Mouse (Mus musculus): ENCODE data around the gene Parn. TPM values are rescaled to one million over a fixed set of nuclear protein-coding genes. Genes with fewer than 3 reads are reported as not detected.

Gene Parn
- not detected in 2 replicates for polyA plus RNA-seq (2012; ENCODE audit: insufficient read depth, insufficient read length, low replicate concordance, missing spikeins)

GRCm38 (mm10) chr16:13667878-13668343, at the start of gene Parn:
TSS of gene Parn (minus strand) at chr16:13668170.
- peak within 1 kb of the TSS; percentile 84 for H3K4me3 ChIP-seq (ENCODE audit: insufficient read depth, low read depth, low read length)
- peak; percentile 68 for TF ChIP-seq POLR2A (IDR thresholded peaks at IDR 0.05; ENCODE audit: insufficient read depth, low read depth, low read length)
- TF ChIP-seq CTCF (IDR thresholded peaks at IDR 0.05; ENCODE audit: insufficient read depth, low read depth, low read length), result no peak
- H3K4me1 ChIP-seq (ENCODE audit: control insufficient read depth, insufficient read depth, low read length), result peaks cover 4% of the 10 kb centered on the region; the same call in 1 of the 2 replicates
- WGBS, result under 1% methylated on average over 35 of the region's 35 CpGs
- H3K27ac ChIP-seq (ENCODE audit: insufficient read depth, low read depth, low read length), result peak within 1 kb of the TSS; percentile 60; the same call in 1 of the 2 replicates

GRCm38 (mm10) chr16:13716821-13717553, 49.0 kb upstream of the Parn start:
- WGBS, result 87% methylated on average over 2 of the region's 2 CpGs
- H3K4me1 ChIP-seq (ENCODE audit: control insufficient read depth, insufficient read depth, low read length), result no peaks in the 10 kb centered on the region
- TF ChIP-seq CTCF (IDR thresholded peaks at IDR 0.05; ENCODE audit: insufficient read depth, low read depth, low read length), result no peak
- H3K4me3 ChIP-seq (ENCODE audit: insufficient read depth, low read depth, low read length), result no peak overlapping the region
- H3K27ac ChIP-seq (ENCODE audit: insufficient read depth, low read depth, low read length), result no peak overlapping the region

GRCm38 (mm10) chr16:13714910-13715309, 46.9 kb upstream of the Parn start:
- TF ChIP-seq POLR2A (IDR thresholded peaks at IDR 0.05; ENCODE audit: insufficient read depth, low read depth, low read length) (no peak), CTCF (IDR thresholded peaks at IDR 0.05; ENCODE audit: insufficient read depth, low read depth, low read length) (no peak)
- H3K27ac ChIP-seq (ENCODE audit: insufficient read depth, low read depth, low read length), result no peak overlapping the region
- H3K4me3 ChIP-seq (ENCODE audit: insufficient read depth, low read depth, low read length), result no peak overlapping the region
- H3K4me1 ChIP-seq (ENCODE audit: control insufficient read depth, insufficient read depth, low read length), result no peaks in the 10 kb centered on the region
- 93% methylated on average over 3 of the region's 3 CpGs for WGBS

- TF ChIP-seq CTCF (IDR thresholded peaks at IDR 0.05; ENCODE audit: insufficient read depth, low read depth, low read length) (no peak), POLR2A (IDR thresholded peaks at IDR 0.05; ENCODE audit: insufficient read depth, low read depth, low read length) (no peak)
- WGBS, result 95% methylated on average over 10 of the region's 10 CpGs
- H3K4me1 ChIP-seq (ENCODE audit: control insufficient read depth, insufficient read depth, low read length), result no peaks in the 10 kb centered on the region
- H3K4me3 ChIP-seq (ENCODE audit: insufficient read depth, low read depth, low read length), result no peak overlapping the region
- H3K27ac ChIP-seq (ENCODE audit: insufficient read depth, low read depth, low read length), result no peak overlapping the region
Observed at GRCm38 (mm10) chr16:13704676-13705075, 36.7 kb upstream of the Parn start.

- Histone ChIP-seq H3K27ac (ENCODE audit: insufficient read depth, low read depth, low read length) (no peak overlapping the region), H3K4me3 (ENCODE audit: insufficient read depth, low read depth, low read length) (no peak overlapping the region), H3K4me1 (ENCODE audit: control insufficient read depth, insufficient read depth, low read length) (no peaks in the 10 kb centered on the region)
- no peak for TF ChIP-seq CTCF (IDR thresholded peaks at IDR 0.05; ENCODE audit: insufficient read depth, low read depth, low read length)
- TF ChIP-seq POLR2A (IDR thresholded peaks at IDR 0.05; ENCODE audit: insufficient read depth, low read depth, low read length), result no peak
- 94% methylated on average over 7 of the region's 7 CpGs for WGBS
Observed at GRCm38 (mm10) chr16:13702184-13702583, 34.2 kb upstream of the Parn start.

GRCm38 (mm10) chr16:13698998-13699397, 31.0 kb upstream of the Parn start:
- Histone ChIP-seq H3K4me1 (ENCODE audit: control insufficient read depth, insufficient read depth, low read length) (no peaks in the 10 kb centered on the region), H3K27ac (ENCODE audit: insufficient read depth, low read depth, low read length) (no peak overlapping the region), H3K4me3 (ENCODE audit: insufficient read depth, low read depth, low read length) (no peak overlapping the region)
- 86% methylated on average over 7 of the region's 7 CpGs for WGBS
- TF ChIP-seq CTCF (IDR thresholded peaks at IDR 0.05; ENCODE audit: insufficient read depth, low read depth, low read length) (no peak), POLR2A (IDR thresholded peaks at IDR 0.05; ENCODE audit: insufficient read depth, low read depth, low read length) (no peak)

- WGBS, result 79% methylated on average over 3 of the region's 3 CpGs
- TF ChIP-seq POLR2A (IDR thresholded peaks at IDR 0.05; ENCODE audit: insufficient read depth, low read depth, low read length), result no peak
- TF ChIP-seq CTCF (IDR thresholded peaks at IDR 0.05; ENCODE audit: insufficient read depth, low read depth, low read length), result no peak
- H3K4me1 ChIP-seq (ENCODE audit: control insufficient read depth, insufficient read depth, low read length), result no peaks in the 10 kb centered on the region
- H3K27ac ChIP-seq (ENCODE audit: insufficient read depth, low read depth, low read length), result no peak overlapping the region
- no peak overlapping the region for H3K4me3 ChIP-seq (ENCODE audit: insufficient read depth, low read depth, low read length)
Observed at GRCm38 (mm10) chr16:13678601-13679319, 10.8 kb upstream of the Parn start.

GRCm38 (mm10) chr16:13674511-13674910, 6.5 kb upstream of the Parn start:
- TF ChIP-seq POLR2A (IDR thresholded peaks at IDR 0.05; ENCODE audit: insufficient read depth, low read depth, low read length), result no peak
- TF ChIP-seq CTCF (IDR thresholded peaks at IDR 0.05; ENCODE audit: insufficient read depth, low read depth, low read length), result no peak
- Histone ChIP-seq H3K27ac (ENCODE audit: insufficient read depth, low read depth, low read length) (no peak overlapping the region), H3K4me3 (ENCODE audit: insufficient read depth, low read depth, low read length) (no peak overlapping the region), H3K4me1 (ENCODE audit: control insufficient read depth, insufficient read depth, low read length) (0 out of 2 replicates have a peak, but pooled peaks cover 2% of the 10 kb centered on the region)
- WGBS, result 94% methylated on average over 3 of the region's 3 CpGs

GRCm38 (mm10) chr16:13673114-13673513, 5.1 kb upstream of the Parn start:
- no peak overlapping the region for H3K27ac ChIP-seq (ENCODE audit: insufficient read depth, low read depth, low read length)
- H3K4me3 ChIP-seq (ENCODE audit: insufficient read depth, low read depth, low read length), result no peak overlapping the region
- TF ChIP-seq POLR2A (IDR thresholded peaks at IDR 0.05; ENCODE audit: insufficient read depth, low read depth, low read length) (no peak), CTCF (IDR thresholded peaks at IDR 0.05; ENCODE audit: insufficient read depth, low read depth, low read length) (no peak)
- 57% methylated on average over 5 of the region's 5 CpGs for WGBS
- H3K4me1 ChIP-seq (ENCODE audit: control insufficient read depth, insufficient read depth, low read length), result peaks cover 4% of the 10 kb centered on the region; the same call in 1 of the 2 replicates

Data from olfactory bulb, adult 2 months (tissue).